Mouse (Mus musculus) c-Kit-positive CD71-positive TER-119-negative erythroid progenitor cells, embryonic 14.5 days (primary cell): Measurements from ENCODE around the gene Btbd35f22.
"Not testable (repeated sequence)": the region's sequence is repeated elsewhere in the genome, so short reads cannot be mapped to it uniquely, and the experiment has no call there.

Source experiments
- DNase-seq: peaks from one replicate; pipeline ENCODE4 v3.0.0-alpha.2; 2013; ENCODE audit warnings: low read depth

Btbd35f22 gene

GRCm38 (mm10) chrX:32047529-32047928, at the start of gene Btbd35f22:
Gene Btbd35f22 (plus strand): TSS chrX:32047829.
- not testable (repeated sequence) for DNase-seq
